8 mouse cellular contexts compared by ENCODE assay signal in the genomic region with DNA sequence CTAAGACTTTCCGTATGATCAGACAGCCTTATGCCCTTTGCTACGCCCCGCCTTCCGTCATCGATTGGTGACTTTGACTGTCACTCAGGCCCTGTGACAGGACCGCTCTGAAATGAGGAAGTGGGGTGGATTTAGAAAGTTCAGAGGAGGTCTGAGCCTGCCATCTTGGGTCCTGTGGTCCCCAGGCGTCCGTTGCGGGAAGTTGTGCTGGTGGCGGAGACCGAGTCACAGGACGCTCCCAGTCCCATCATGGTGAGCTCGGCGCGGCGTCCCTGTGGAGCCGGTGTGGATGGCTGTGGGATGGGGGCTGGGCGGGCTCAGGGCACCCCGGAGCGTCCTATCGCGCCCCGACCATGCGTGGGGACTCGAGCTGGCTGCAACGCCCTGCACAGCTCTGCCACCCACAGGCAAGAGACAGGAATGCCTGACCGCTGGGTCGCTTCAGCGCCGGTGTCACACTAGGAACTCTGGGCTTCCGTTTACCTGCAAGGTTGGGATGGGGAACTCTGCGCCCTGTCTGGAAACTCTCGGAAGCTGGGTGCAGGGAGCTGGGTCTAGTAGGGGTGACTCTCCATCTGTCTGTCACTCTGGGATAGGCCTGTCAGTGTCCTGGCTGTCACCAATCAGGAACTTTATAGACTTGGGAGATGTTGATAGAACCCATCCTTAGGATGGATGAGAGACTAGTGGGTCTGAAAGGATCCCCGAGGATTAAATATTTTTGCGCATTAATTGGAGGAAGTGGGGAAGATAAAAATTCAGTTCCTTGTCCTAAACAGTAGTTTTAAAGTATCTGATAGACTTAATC. TPM values are rescaled to one million over a fixed set of nuclear protein-coding genes. Genes with fewer than 3 reads are reported as not detected.
DNase-seq lines count a peak whose midpoint lies in the region; ATAC-seq lines count a peak whose summit lies in the region.

Zfp809 (plus strand) TSS at position 134 of the 808 bp plus-strand sequence.

- no peaks in the 10 kb centered on the region for H3K27me3 ChIP-seq in lung, embryonic 16.5 days (ENCODE audit: control insufficient read depth, insufficient read depth, low read depth, low read length)

- H3K9ac ChIP-seq in lung, embryonic 16.5 days (ENCODE audit: low read length), result peak within 1 kb of the TSS; percentile 94

- under 1% methylated on average over 35 of the region's 35 CpGs for WGBS in lung, embryonic 16.5 days

- ATAC-seq in hematopoietic stem cell, adult 5-6 weeks (replicated peaks in 1 of 2; ENCODE audit: insufficient read depth in 1 of 2, low FRiP score in 2 of 2, low TSS enrichment in 1 of 2, low read depth in 1 of 2, poor library complexity in 2 of 2, severe bottlenecking in 2 of 2), result peak; percentile 96 to 99
- ATAC-seq in lung, embryonic 16.5 days (ENCODE audit: low read depth), result peak; percentile 99

- H3K27ac ChIP-seq in lung, embryonic 16.5 days (ENCODE audit: low read length), result peak within 1 kb of the TSS; percentile 98

- peak; percentile 100 for DNase-seq in MEL-GATA-1-ER (ENCODE audit: extremely low read depth, low read depth)
- peak; percentile 99 for DNase-seq in cerebellum, adult 8-10 months
- DNase-seq in forelimb bud, embryonic 11.5 days (ENCODE audit: low read depth, low spot score), result peak; percentile 99
- peak; percentile 100 for DNase-seq in layer of hippocampus, adult 9-10 months (ENCODE audit: low spot score)
- peak; percentile 99 for DNase-seq in ovary, postnatal 10 days (ENCODE audit: low spot score)
- DNase-seq in thymus, postnatal 10 days (ENCODE audit: low spot score in 2 of 2), result peak; percentile 99 to 100

- peaks cover 3% of the 10 kb centered on the region; the same call in 1 of the 2 replicates for H3K4me1 ChIP-seq in lung, embryonic 16.5 days (replicated peaks; ENCODE audit: control insufficient read depth, insufficient read depth, low read length)

- peak within 1 kb of the TSS; percentile 78 for H3K4me2 ChIP-seq in lung, embryonic 16.5 days (ENCODE audit: low read depth, low read length)

- H3K9me3 ChIP-seq in lung, embryonic 16.5 days (ENCODE audit: control insufficient read depth, low read length), result peaks cover 3% of the 10 kb centered on the region; the same call in 1 of the 2 replicates

- peak within 1 kb of the TSS; percentile 88 for H3K4me3 ChIP-seq in lung, embryonic 16.5 days (ENCODE audit: low read length)

- no peaks in the 10 kb centered on the region; the same call in 1 of the 2 replicates for H3K36me3 ChIP-seq in lung, embryonic 16.5 days (ENCODE audit: control insufficient read depth, insufficient read depth, low read length)

RNA-seq across cellular contexts. Expression of gene Zfp809, which starts in this region (rescaled TPM):
- total RNA-seq in hematopoietic stem cell, adult 5-6 weeks (2017), result 38.2 and 48.4 TPM in 2 replicates
- 23.9 and 26.5 TPM in 2 replicates for polyA plus RNA-seq in lung, embryonic 16.5 days (2015; fragmentation: Nextera tagmentation; extraction: Ambion mirVana)

Comparison
In these comparisons a context has a peak if more than half of its experiments do, and no peak if none do; other contexts are left out.
1. Peak in every context shown above with its lines: DNase-seq, ATAC-seq, H3K4me3 ChIP-seq and H3K27ac ChIP-seq.